Mouse (Mus musculus): ENCODE results near the gene Slc26a8.

DNA sequence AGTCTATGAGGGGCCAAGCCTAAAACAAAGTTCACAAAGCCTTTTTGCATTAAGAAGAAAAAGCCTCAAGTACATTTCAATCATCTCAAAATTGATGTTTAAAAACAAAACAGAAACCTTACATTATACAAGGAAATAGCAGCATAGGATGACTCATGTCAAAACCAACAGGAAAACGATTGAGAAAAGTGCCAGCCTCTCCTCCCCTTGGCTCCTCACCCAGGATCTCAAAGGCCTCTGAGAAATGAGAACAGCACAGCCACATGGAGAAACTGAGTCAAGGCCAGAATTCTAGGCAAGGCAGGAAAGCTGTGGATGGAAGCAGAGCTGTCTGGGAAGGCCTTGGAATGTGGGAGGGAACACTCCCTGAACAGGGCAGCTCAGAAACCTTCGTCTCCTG, 101.4 kb downstream of the Slc26a8 start:
- TF ChIP-seq CTCF (IDR thresholded peaks at IDR 0.05; ENCODE audit: low read depth), result no peak
- TF ChIP-seq EP300 (optimal IDR thresholded peaks at IDR 0.05), result no peak

Data from stomach, postnatal 0 days (tissue).